Mouse (Mus musculus) gastrocnemius, adult 2 months (tissue): ENCODE results near the gene Wdr66. TPM values are rescaled to one million over a fixed set of nuclear protein-coding genes. Genes with fewer than 3 reads are reported as not detected.
A peak's percentile ranks its signal among the peaks of the same experiment; 100 is the strongest.
"Not testable (repeated sequence)": the region's sequence is repeated elsewhere in the genome, so short reads cannot be mapped to it uniquely, and the experiment has no call there.

ENCODE experiments used
- DNase-seq: peaks from one replicate; pipeline ENCODE4 v3.0.0; 2022
- H3K27ac ChIP-seq: fragments of 200-600 bp; 2 replicates; pipeline ENCODE4 v1.8.1; 2022; ENCODE audit warnings: mild to moderate bottlenecking
- H3K4me3 ChIP-seq: fragments of 200-600 bp; 2 replicates; pipeline ENCODE4 v1.8.1; 2022; ENCODE audit warnings: mild to moderate bottlenecking, moderate library complexity
- CTCF ChIP-seq: fragments of 200-600 bp; IDR thresholded peaks from 2 replicates; pipeline ENCODE4 v1.8.1; 2022; ENCODE audit warnings: antibody characterized with exemption, mild to moderate bottlenecking, moderate library complexity
- intact Hi-C: fragments of 180-260 bp; cut with DNase I; formaldehyde crosslinking; loops from one replicate; pipeline ENCODE4 v1.15.1; 2025
- long read RNA-seq, 2 experiments: library from polyadenylated mRNA; stranded (forward); transcript quantifications; one replicate each; pipeline ENCODE4 v2.0.0; 2021
- total RNA-seq, 2 experiments: library from RNA; stranded (reverse); gene quantifications; 2 replicates each; pipeline ENCODE4 v1.2.3; 2021

Gene Wdr66
- total RNA-seq, result 1 to 10 TPM in 1 of 2 experiments, under 1 TPM in 1; 0.56 to 1.5 TPM
- long read RNA-seq, experiment 1, partial matches to known transcripts, result 0 of 2 reads
- long read RNA-seq, experiment 1, other reads (novel, unspliced or antisense), result 2 of 2 reads
- long read RNA-seq, experiment 2, result 0 reads

- TF ChIP-seq CTCF, result peak; percentile 90
- DNase-seq, result peak; percentile 86
- H3K27ac ChIP-seq, result no peak within 1 kb of the TSS
- intact Hi-C loops, result loop anchor here (10.0 kb wide), 1 partner anchor 193 kb away; no protein-coding TSS in a partner anchor
- peak within 1 kb of the TSS; percentile 57 for H3K4me3 ChIP-seq
Measured at GRCm38 (mm10) chr5:123251834-123252233, at the start of gene Wdr66. Wdr66 (plus strand) TSS chr5:123252102.

GRCm38 (mm10) chr5:123202771-123203170 lies 49.1 kb upstream of the Wdr66 start:
- H3K27ac ChIP-seq, H3K4me3 ChIP-seq, DNase-seq, intact Hi-C loops: not testable (repeated sequence)

GRCm38 (mm10) chr5:123203591-123203990 lies 48.3 kb upstream of the Wdr66 start:
- H3K4me3 ChIP-seq, H3K27ac ChIP-seq, DNase-seq, intact Hi-C loops: not testable (repeated sequence)

DNA sequence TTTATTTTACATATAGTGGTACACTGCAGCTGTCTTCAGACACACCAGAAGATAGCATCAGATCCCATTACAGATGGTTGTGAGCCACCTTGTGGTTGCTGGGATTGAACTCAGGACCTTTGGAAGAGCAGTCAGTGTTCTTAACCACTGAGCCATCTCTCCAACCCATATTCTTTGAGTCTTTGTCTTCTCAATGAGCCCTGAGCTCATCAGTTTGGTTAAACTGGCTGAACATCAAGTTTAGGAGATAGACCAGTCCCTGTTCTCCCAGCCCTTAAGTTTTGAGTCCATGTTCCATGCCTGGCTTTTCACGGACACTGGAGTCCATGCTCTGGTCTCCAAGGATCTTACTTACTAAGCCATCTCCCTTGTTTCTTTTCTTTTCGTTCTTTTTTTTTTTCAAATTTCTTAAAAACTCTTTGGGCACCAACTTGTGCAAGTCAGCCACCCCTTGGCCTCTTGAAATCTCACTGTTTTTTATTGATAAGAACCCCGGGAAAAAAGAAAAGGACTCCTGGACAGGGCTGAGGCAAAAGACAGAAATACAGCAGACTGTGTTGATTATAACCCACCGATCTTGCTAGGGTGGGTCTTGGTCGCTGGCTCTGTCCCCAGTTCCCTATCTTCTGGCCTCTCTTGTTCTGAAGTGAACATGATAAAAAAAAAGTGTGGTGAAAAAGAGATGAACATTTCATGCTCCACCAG lies 29.4 kb upstream of the Wdr66 start:
- intact Hi-C loops, H3K27ac ChIP-seq, DNase-seq, H3K4me3 ChIP-seq: not testable (repeated sequence)

DNA sequence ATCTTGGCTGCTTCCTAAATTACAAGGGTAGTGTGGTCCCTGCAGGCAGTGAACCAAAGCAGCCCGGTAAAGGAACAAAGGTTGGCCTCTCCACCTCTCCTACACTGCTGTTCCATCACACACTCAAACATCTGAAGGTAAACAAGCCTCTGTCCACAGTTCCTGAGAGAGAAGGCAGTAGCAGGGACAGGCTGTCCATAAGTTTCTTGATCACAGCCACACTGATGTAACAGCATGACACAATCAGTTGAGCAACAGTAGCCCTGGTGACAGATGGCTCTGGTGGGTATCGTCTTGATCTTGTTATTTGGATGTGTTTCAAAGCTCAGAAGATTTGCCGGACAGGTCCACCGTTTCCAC lies 28.9 kb upstream of the Wdr66 start:
- no peak for TF ChIP-seq CTCF

GRCm38 (mm10) chr5:123223861-123224260 lies 28.0 kb upstream of the Wdr66 start:
- DNase-seq, intact Hi-C loops, H3K27ac ChIP-seq, H3K4me3 ChIP-seq: not testable (repeated sequence)

More for the DNA sequence above, 28.9 kb upstream of the Wdr66 start:
- Histone ChIP-seq H3K4me3 (no peak overlapping the region), H3K27ac (no peak overlapping the region)
- DNase-seq, result no peak
- intact Hi-C loops, result no loop called here

GRCm38 (mm10) chr5:123226851-123227250 lies 25.1 kb upstream of the Wdr66 start:
- no peak overlapping the region for H3K27ac ChIP-seq
- no peak overlapping the region for H3K4me3 ChIP-seq
- intact Hi-C loops, result no loop called here
- DNase-seq, result no peak
- TF ChIP-seq CTCF, result no peak

DNA sequence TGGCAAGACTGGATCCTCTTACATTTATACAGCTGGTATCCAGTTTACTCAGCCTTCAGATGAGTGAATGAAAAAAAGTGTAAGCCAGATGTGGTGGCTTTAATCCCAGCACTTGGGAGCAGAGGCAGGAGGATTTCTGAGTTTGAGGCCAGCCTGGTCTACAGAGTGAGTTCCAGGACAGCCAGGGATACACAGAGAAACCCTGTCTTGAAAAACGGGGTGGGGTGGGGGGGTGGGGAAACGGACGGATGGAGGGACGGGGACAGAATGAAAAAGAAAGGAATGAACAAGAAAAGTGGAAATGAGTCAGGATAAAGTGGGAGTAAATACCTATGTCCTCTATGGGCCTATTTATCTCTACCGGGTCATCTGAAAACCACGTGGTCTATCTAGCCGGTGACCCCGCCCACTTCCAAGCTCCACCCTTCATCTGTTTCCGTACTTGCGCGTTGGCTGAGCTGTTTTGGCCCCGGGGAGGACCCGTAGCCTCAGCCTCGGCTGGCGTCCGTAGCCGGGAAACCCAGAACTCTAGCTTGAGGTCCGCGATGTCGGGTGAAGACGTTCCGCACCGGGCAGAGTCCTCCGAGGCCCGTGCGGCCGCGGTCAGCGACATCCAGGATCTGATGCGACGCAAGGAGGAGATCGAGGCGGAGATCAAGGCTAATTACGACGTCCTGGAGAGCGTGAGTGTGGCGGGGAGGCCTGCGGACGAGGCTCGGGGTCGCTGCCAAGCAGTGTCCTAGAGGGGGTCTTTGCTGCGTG lies 24.0 kb upstream of the Wdr66 start:
- Histone ChIP-seq H3K27ac (peak overlapping the region; percentile 85), H3K4me3 (peak overlapping the region; percentile 76)
- DNase-seq, result peak; percentile 97
- TF ChIP-seq CTCF, result no peak
- intact Hi-C loops, result no loop called here

- H3K27ac ChIP-seq, result peak overlapping the region; percentile 85
- no peak for DNase-seq
- TF ChIP-seq CTCF, result no peak
- H3K4me3 ChIP-seq, result peak overlapping the region; percentile 76
- intact Hi-C loops, result no loop called here
Measured at GRCm38 (mm10) chr5:123228524-123228922, 23.4 kb upstream of the Wdr66 start.

DNA sequence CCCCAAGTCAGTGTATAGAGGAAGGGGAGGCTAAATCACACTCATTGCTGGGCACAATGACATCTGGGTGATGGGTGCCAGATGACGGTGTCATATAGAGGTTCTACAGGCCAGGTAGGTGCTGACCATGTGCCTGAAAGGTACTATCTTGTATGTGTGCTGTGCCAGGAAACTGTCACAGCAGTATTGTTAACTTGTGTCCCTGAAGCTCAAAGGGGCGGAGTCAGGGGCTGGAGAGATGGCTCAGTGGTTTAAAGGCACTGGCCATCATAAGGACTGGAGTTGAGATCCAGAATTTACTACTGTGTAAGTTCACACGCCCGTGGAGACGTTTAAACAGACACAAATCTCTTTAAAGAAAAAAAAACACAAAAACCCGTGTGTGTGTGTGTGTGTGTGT lies 22.6 kb upstream of the Wdr66 start:
- no peak overlapping the region for H3K27ac ChIP-seq
- intact Hi-C loops, result no loop called here
- H3K4me3 ChIP-seq, result peak overlapping the region; percentile 76
- DNase-seq, result no peak
- no peak for TF ChIP-seq CTCF

GRCm38 (mm10) chr5:123232180-123232579 lies 19.7 kb upstream of the Wdr66 start:
- no peak overlapping the region for H3K27ac ChIP-seq
- no peak for DNase-seq
- intact Hi-C loops, result no loop called here
- no peak for TF ChIP-seq CTCF
- no peak overlapping the region for H3K4me3 ChIP-seq

DNA sequence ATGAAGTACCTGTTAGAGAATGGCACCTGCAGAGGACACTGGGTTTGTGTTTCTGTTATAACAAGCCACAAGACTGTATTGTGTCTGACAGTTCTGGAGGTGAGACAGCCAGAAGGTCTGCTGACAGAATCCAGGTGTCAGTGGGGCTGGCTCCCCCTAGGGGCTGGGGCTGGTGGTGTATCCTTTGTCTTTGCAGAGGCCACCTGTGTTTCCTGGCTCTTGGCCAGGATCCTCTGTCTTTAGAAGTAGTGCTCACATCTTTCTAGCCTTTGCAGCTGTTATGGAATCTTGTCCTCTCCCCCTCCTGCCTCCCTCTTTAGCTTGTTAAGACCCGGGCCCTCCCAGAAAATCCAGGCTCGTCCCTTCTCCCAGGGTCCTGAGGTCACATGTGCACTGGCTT lies 16.2 kb upstream of the Wdr66 start:
- peak; percentile 37 for DNase-seq
- Histone ChIP-seq H3K4me3 (no peak overlapping the region), H3K27ac (no peak overlapping the region)
- intact Hi-C loops, result no loop called here
- TF ChIP-seq CTCF, result peak; percentile 47

GRCm38 (mm10) chr5:123236426-123236825 lies 15.5 kb upstream of the Wdr66 start:
- TF ChIP-seq CTCF, result no peak

More at GRCm38 (mm10) chr5:123236426-123236825, 15.5 kb upstream of the Wdr66 start:
- Histone ChIP-seq H3K27ac (no peak overlapping the region), H3K4me3 (no peak overlapping the region)
- intact Hi-C loops, result no loop called here
- DNase-seq, result no peak
